Mouse (Mus musculus): ENCODE results near the gene Gale. TPM values are rescaled to one million over a fixed set of nuclear protein-coding genes. Genes with fewer than 3 reads are reported as not detected.
A peak's percentile ranks its signal among the peaks of the same experiment; 100 is the strongest.
"Not testable (repeated sequence)": the region's sequence is repeated elsewhere in the genome, so short reads cannot be mapped to it uniquely, and the experiment has no call there.

The Gale gene
- polyA plus RNA-seq, 1 experiment from 2014 or later: 40.5 TPM

DNA sequence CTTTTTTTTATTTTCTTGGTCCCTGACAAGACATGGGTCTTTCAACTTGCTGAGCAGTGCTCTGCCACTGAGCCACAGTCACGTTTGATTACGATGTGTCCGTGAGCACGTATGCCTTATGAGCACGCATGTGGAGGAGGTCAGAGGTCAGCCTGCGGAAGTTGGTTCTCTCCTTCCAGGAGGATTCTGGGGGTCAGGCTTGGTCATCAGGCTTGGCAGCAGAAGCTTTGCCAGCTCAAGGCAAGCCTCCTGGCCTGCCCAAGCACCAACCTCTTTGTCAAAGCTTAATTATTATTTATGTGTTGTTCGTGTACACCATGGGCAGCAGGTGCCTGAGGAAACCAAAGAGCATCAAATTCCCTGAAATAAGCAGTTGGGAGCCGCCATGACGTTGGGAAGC, 35.2 kb upstream of the Gale start:
- 84% methylated on average over 9 of the region's 9 CpGs for WGBS
- Histone ChIP-seq H3K27me3 (no peaks in the 10 kb centered on the region), H3K27ac (no peak overlapping the region), H3K4me1 (no peaks in the 10 kb centered on the region), H3K4me2 (no peak overlapping the region), H3K36me3 (peaks cover 14% of the 10 kb centered on the region; the same call in 1 of the 2 replicates), H3K9ac (no peak overlapping the region), H3K9me3 (no peaks in the 10 kb centered on the region), H3K4me3 (no peak overlapping the region)
- no peak for ATAC-seq (ENCODE audit: borderline replicate concordance, extremely low read depth, low FRiP score, low TSS enrichment)

DNA sequence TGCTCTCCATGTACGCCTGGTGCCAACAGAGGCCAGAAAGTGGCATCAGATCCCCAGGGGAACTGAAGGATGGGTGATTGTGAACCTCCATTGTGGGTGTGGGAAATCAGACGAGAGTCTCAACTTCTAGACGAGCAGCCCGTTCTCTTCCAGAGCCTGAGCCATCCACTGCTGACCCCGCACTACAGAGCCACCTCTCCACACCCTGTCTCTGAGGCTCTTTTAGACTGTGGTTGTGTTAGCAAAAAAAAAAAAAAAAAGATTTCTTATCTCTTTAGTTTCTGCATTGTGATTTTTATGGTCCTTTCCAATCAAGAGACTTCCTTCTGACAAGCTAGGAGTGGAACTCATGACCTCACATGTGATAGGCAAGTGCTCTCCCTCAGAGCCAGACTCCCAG, 34.1 kb upstream of the Gale start:
- 85% methylated on average over 5 of the region's 5 CpGs for WGBS
- no peaks in the 10 kb centered on the region for H3K27me3 ChIP-seq
- no peak overlapping the region for H3K4me2 ChIP-seq
- ATAC-seq (ENCODE audit: borderline replicate concordance, extremely low read depth, low FRiP score, low TSS enrichment): no peak
- no peaks in the 10 kb centered on the region for H3K4me1 ChIP-seq
- peaks cover 18% of the 10 kb centered on the region for H3K36me3 ChIP-seq
- no peak overlapping the region for H3K27ac ChIP-seq
- H3K9me3 ChIP-seq: no peaks in the 10 kb centered on the region
- H3K4me3 ChIP-seq: no peak overlapping the region
- no peak overlapping the region for H3K9ac ChIP-seq

DNA sequence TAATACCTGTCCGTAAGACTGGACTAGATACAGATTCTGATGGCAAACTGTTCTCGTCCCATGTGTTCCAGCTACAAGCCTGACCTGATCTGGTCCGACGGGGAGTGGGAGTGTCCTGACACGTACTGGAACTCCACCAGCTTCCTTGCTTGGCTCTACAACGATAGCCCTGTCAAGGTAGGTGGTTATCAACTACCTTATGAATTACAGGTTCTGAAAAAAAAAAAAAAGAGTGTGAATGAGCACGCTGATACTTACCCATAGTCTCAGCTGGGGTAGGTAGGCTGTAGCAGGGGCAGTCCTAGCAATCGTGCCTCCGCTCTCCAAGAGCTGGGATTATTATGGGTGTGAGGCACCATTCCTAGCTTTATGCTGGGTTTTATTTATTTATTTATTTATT, 33.7 kb upstream of the Gale start:
- Histone ChIP-seq H3K9me3 (no peaks in the 10 kb centered on the region), H3K27me3 (no peaks in the 10 kb centered on the region), H3K4me2 (no peak overlapping the region), H3K27ac (no peak overlapping the region), H3K36me3 (peaks cover 15% of the 10 kb centered on the region), H3K9ac (no peak overlapping the region), H3K4me3 (no peak overlapping the region), H3K4me1 (no peaks in the 10 kb centered on the region)
- WGBS: 84% methylated on average over 9 of the region's 9 CpGs
- no peak for ATAC-seq (ENCODE audit: borderline replicate concordance, extremely low read depth, low FRiP score, low TSS enrichment)

DNA sequence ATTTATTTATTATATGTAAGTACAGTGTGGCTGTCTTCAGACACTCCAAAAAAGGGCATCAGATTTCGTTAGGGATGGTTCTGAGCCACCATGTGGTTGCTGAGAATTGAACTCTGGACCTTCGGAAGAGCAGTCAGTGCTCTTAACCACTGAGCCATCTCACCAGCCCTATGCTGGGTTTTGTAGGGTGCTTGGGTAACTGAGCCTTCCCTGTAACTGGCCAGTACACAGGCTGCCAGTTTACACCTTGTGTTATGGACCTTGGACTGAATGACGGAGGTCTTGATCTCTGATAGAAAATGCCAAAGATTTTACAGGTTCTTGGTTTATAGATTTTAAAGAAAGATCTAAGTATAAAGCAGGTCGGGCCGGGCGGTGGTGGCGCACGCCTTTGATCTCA, 33.3 kb upstream of the Gale start:
- 90% methylated on average over 8 of the region's 8 CpGs for WGBS
- ATAC-seq (ENCODE audit: borderline replicate concordance, extremely low read depth, low FRiP score, low TSS enrichment): no peak
- H3K36me3 ChIP-seq: peaks cover 15% of the 10 kb centered on the region

DNA sequence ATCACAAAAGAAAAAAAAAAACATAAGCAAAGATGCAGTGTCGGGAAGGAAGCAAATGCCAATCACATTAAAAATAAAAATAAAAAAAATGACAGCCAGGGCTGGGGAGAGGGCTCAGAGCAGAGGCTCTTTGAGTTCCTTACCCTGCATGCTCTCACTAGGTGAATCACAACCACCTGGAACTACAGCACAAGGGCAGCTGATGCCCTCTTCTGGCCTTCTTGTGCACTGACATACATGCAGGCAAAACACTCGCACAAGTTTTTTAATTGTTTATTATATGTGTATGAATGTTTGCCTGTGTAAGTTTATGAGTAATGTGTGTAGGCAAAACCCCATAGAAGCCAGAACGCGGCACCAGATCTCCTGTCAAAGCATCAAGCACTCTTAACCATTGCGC, 31.7 kb upstream of the Gale start:
- Histone ChIP-seq H3K4me3 (no peak overlapping the region), H3K4me2 (no peak overlapping the region), H3K27ac (no peak overlapping the region), H3K9me3 (no peaks in the 10 kb centered on the region), H3K4me1 (no peaks in the 10 kb centered on the region), H3K9ac (no peak overlapping the region), H3K27me3 (no peaks in the 10 kb centered on the region), H3K36me3 (peaks cover 19% of the 10 kb centered on the region)
- 57% methylated on average over 5 of the region's 5 CpGs for WGBS
- no peak for ATAC-seq (ENCODE audit: borderline replicate concordance, extremely low read depth, low FRiP score, low TSS enrichment)

More for the DNA sequence above, 33.3 kb upstream of the Gale start:
- Histone ChIP-seq H3K4me1 (no peaks in the 10 kb centered on the region), H3K27me3 (no peaks in the 10 kb centered on the region), H3K9me3 (no peaks in the 10 kb centered on the region), H3K4me2 (no peak overlapping the region), H3K27ac (no peak overlapping the region), H3K4me3 (no peak overlapping the region), H3K9ac (no peak overlapping the region)

DNA sequence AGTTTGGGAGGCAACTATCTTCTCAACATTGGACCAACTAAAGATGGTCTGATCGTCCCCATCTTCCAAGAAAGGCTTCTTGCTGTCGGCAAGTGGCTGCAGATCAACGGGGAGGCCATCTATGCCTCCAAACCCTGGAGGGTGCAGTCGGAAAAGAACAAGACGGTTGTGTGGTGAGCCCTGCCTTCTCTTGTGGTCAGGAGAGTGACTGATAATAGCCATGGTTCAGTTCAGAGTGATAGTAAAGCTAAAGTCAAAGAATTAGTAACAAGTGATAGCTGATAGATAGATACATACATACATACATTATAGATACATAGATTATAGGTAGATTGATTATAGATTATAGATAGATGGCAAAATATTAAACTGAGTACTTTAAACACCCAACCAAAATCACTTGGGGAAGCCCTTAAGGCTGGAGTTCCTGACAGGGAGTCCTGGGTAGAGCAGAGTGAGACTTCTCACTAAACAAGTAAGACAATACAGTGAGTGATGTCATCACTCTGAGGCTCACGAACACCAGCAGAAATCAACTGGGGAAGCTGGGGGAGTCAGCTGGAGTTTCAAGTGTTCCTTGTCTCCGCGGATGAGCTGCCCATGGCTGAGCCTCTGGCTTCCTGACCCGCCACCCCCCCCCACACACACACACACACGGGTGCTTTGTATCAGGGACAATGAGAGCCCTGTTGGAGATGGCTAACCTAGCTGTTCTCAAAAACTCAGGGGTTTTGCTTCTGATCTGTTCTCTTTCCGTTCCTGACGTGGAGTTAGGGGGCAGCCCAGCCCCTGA, 28.6 kb upstream of the Gale start:
- Histone ChIP-seq H3K36me3 (peaks cover 23% of the 10 kb centered on the region), H3K9ac (no peak overlapping the region), H3K27me3 (no peaks in the 10 kb centered on the region), H3K4me2 (no peak overlapping the region), H3K4me1 (no peaks in the 10 kb centered on the region), H3K4me3 (no peak overlapping the region), H3K27ac (no peak overlapping the region), H3K9me3 (no peaks in the 10 kb centered on the region)
- ATAC-seq (ENCODE audit: borderline replicate concordance, extremely low read depth, low FRiP score, low TSS enrichment): no peak
- 55% methylated on average over 12 of the region's 12 CpGs for WGBS

DNA sequence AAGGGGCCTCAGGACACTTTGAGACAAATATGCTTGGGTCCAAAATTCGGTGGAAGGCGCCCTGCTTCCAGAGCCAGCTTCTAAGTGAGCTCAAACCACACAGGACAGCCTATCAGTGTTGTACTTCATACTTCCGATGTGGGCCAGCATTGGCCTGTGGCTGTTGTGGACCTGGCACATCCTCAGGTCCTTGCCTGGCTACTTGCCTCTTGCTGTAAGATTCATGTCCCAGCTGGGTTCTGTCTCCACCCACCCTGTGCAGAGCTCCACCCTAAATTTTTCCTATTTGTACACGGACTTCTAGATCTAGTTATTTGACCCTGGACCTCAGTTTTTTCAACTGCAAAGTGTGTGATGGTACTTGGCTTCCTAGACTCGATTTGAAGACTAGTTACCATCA, 28.0 kb upstream of the Gale start:
- Histone ChIP-seq H3K4me2 (no peak overlapping the region), H3K4me1 (no peaks in the 10 kb centered on the region), H3K27ac (no peak overlapping the region), H3K9me3 (no peaks in the 10 kb centered on the region), H3K27me3 (no peaks in the 10 kb centered on the region), H3K9ac (no peak overlapping the region), H3K4me3 (no peak overlapping the region), H3K36me3 (peaks cover 21% of the 10 kb centered on the region)
- ATAC-seq (ENCODE audit: borderline replicate concordance, extremely low read depth, low FRiP score, low TSS enrichment): no peak
- WGBS: 49% methylated on average over 5 of the region's 5 CpGs

DNA sequence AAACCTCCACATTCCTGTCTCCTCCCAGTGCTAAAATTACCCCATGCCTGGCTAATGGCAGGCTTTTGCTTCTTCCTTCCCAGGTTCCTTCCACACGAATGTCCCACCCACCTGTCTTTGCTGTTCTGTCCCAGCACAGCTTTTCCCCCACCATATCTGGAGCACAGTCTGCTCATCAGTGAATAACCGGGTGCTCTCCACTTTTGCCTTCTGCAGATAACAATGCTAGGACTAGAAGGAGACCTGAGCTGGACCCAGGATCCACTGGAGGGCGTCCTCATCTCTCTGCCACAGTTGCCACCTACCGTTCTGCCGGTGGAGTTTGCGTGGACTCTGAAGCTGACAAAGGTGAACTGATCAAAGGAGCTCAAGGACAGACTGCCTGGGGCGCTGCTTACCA, 24.7 kb upstream of the Gale start:
- Histone ChIP-seq H3K9ac (no peak overlapping the region), H3K4me3 (no peak overlapping the region), H3K4me2 (no peak overlapping the region), H3K4me1 (peaks cover 6% of the 10 kb centered on the region; the same call in 1 of the 2 replicates), H3K27me3 (no peaks in the 10 kb centered on the region), H3K36me3 (peaks cover 23% of the 10 kb centered on the region), H3K27ac (no peak overlapping the region), H3K9me3 (no peaks in the 10 kb centered on the region)
- WGBS: 81% methylated on average over 7 of the region's 7 CpGs
- ATAC-seq (ENCODE audit: borderline replicate concordance, extremely low read depth, low FRiP score, low TSS enrichment): no peak

DNA sequence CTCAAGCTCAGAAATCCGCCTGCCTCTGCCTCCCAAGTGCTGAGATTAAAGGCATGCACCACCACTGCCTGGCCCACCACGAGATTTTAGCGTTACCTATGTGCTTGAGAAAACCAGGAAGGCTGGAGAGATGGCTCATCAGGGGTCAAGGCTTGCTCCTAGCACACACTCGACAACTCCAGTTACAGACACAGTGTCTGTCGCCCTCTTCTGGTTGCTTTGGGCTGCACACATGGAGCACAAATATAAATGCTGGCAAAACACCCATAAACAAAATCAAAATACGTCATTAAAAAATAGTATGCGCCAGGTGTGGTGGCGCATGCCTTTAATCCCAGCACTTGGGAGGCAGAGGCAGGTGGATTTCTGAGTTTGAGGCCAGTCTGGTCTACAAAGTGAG, 22.5 kb upstream of the Gale start:
- H3K4me1 ChIP-seq: peaks cover 10% of the 10 kb centered on the region
- H3K27ac ChIP-seq; H3K4me3 ChIP-seq; H3K9ac ChIP-seq; H3K9me3 ChIP-seq; ATAC-seq (ENCODE audit: borderline replicate concordance, extremely low read depth, low FRiP score, low TSS enrichment); H3K27me3 ChIP-seq; H3K4me2 ChIP-seq: not testable (repeated sequence)
- 81% methylated on average over 8 of the region's 8 CpGs for WGBS
- H3K36me3 ChIP-seq: peaks cover 13% of the 10 kb centered on the region

DNA sequence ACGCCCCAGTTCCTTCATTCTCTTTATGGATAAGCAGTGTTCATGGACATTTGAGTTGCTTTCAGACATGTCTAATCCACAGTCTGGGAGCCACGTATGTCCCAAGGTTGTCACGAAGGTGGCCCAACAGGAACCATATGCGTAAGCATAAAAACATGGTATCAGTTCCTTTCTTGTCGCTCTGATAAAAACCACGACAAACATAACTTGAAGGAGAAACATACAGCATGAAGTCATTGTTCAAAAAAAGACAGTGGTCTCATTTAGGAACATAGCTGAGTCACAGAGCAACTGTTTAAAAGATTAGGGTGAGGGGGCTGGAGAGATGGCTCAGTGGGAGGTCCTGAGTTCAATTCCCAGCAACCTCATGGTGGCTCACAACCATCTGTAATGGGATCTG, 21.3 kb upstream of the Gale start:
- ATAC-seq (ENCODE audit: borderline replicate concordance, extremely low read depth, low FRiP score, low TSS enrichment): no peak
- WGBS: 72% methylated on average over 6 of the region's 6 CpGs
- Histone ChIP-seq H3K36me3 (peaks cover 13% of the 10 kb centered on the region), H3K27ac (no peak overlapping the region), H3K27me3 (no peaks in the 10 kb centered on the region), H3K4me3 (no peak overlapping the region), H3K4me1 (peaks cover 15% of the 10 kb centered on the region), H3K4me2 (no peak overlapping the region), H3K9me3 (no peaks in the 10 kb centered on the region), H3K9ac (no peak overlapping the region)

DNA sequence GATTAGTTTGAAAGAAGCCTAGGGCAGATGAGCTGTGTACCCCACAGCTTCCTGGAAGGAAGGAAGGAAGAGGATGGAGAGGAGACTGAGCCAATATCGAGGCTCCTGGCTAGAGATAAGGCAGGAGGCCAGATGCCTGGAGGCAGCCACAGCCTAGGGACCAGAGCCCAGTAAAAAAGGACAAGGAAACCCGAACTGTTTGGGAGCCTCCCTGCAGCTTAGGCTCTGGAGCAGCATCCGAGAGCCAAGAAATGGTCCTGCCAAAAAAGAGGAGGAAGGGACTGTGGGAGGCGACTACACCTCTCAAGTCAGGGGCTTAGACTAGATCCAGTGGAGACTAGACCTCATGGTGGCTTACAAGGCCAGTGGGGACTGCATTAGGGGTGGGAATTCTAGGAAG, 20.1 kb upstream of the Gale start:
- Histone ChIP-seq H3K36me3 (peaks cover 8% of the 10 kb centered on the region; the same call in 1 of the 2 replicates), H3K27ac (no peak overlapping the region), H3K4me1 (peaks cover 20% of the 10 kb centered on the region), H3K4me2 (no peak overlapping the region), H3K9ac (no peak overlapping the region), H3K4me3 (no peak overlapping the region), H3K27me3 (no peaks in the 10 kb centered on the region), H3K9me3 (no peaks in the 10 kb centered on the region)
- no peak for ATAC-seq (ENCODE audit: borderline replicate concordance, extremely low read depth, low FRiP score, low TSS enrichment)
- WGBS: 41% methylated on average over 4 of the region's 4 CpGs

DNA sequence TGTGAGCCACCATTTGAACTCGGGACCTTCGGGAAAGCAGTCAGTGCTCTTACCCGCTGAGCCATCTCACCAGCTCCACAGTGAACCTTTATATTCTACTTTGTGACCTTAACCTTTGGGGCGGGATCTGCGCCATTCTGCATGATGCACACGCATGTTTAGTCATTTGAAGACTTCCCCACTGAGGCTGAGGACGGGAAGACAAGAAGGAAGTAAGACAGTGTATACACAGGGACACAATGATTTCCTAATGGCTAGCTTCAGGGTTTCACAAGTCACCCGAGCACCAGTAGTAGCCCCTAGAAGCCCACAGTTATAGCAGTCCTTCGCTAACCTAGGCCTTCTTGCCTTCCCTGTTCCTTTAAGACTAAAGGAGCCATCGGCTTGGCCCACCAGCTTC, 17.8 kb upstream of the Gale start:
- 71% methylated on average over 10 of the region's 10 CpGs for WGBS
- no peak for ATAC-seq (ENCODE audit: borderline replicate concordance, extremely low read depth, low FRiP score, low TSS enrichment)
- H3K4me1 ChIP-seq: peaks cover 29% of the 10 kb centered on the region

More for the DNA sequence above, 17.8 kb upstream of the Gale start:
- Histone ChIP-seq H3K36me3 (peaks cover 4% of the 10 kb centered on the region; the same call in 1 of the 2 replicates), H3K27ac (peak overlapping the region; percentile 63), H3K27me3 (no peaks in the 10 kb centered on the region), H3K4me3 (peak overlapping the region; percentile 79), H3K9ac (peak overlapping the region; percentile 64), H3K9me3 (no peaks in the 10 kb centered on the region), H3K4me2 (peak overlapping the region; percentile 85)
